Mouse (Mus musculus) urinary bladder, postnatal 14 days (tissue): ENCODE results near the gene Dhx34.
"Not testable (repeated sequence)": the region's sequence is repeated elsewhere in the genome, so short reads cannot be mapped to it uniquely, and the experiment has no call there.

Source experiments
- DNase-seq: peaks from one replicate; pipeline ENCODE4 v3.0.0; 2021; ENCODE audit warnings: low spot score

The Dhx34 gene

DNA sequence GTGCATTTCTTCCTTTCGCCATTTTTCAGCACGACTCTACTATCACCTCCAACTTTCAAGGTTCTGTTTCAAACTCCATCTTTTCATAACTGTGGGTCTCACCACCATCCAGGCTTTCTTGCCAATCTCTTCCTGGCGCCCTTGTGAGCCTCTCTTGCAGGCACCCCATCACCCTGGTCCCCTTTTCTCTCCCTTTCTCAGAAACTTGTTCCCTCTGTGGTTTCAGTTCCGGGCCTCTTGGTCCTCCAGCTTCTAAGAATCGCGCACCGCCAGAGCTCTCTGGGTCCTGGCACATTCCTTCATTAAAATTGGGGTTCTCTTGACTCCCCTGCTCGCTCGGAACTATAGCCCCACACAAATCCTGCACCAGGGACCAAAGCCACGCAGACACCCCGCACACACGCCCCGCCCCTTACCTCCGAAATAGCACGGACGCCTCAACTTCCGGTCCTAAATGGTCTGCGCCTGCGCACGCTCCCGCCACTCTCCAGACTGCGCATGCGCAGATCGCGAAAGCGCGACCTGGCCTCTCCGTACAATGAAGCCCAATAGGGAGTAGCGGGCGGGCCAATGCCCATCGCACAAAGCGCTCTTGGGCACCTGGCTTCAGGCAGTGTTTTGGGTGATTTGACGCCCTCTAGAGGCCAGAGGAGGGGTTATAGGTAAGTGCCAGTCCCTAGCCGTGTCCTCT lies at the start of gene Dhx34:
Gene Dhx34 (minus strand): TSS at position 456 of the 691 bp plus-strand sequence.
- peak; percentile 95 for DNase-seq

DNA sequence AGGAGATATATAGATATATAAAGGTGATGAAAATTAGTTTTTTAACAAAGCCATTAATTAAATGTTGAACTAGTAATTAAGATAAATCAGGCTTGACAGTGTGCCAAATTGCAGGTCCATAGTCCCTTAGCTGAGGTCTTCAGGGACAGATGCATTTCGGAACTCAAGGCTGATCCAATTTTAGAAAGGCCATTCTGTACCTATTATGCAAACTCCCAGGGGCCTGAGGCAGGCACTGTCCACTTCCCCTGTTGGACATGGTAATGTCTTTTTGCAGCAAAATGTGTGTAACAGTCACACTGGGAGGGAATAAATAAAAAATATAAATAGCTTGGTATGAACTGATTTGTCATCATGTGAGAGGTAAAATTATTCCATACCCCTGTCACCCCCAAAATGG lies 49.3 kb upstream of the Dhx34 start:
- no peak for DNase-seq

- DNase-seq, result not testable (repeated sequence)
Measured at GRCm38 (mm10) chr7:16266593-16266992, 44.8 kb upstream of the Dhx34 start.

DNA sequence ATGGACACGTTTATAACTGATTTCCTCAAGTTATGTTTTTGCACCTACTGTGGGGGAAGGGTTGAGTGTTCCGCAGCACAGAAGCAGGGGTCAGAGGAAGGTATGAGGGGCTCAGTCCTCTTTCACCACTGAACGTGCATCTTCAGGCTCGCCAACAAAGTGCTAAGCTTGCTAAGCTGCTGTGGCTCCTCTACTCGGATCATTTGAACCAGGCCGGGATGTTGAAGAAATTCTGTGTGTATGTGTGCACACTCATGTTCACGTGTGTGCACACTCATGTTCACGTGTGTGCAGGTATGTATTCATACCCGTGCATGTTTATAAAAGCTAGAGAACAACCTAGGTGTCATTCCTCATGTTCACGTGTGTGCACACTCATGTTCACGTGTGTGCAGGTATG lies 44.0 kb upstream of the Dhx34 start:
- DNase-seq, result no peak

DNA sequence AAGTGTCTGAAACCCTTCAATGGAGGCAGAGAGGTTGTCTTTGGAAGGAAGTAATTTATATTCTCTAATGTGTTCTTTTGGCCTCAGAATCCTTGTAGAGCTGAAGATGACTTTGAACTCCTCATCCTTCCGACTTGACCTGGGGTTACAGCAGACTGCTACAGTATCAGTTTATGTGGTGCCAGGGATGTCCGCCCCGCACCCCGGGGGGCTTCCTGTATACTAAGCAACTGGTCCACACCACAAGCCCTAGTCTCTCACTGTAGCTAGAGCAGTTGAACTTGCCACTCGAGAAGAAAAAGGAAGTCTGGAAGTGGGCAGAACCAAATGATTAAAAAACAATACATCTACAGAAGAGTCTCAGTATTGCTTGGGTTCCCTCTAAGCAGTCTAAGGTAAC lies 42.0 kb upstream of the Dhx34 start:
- no peak for DNase-seq

DNA sequence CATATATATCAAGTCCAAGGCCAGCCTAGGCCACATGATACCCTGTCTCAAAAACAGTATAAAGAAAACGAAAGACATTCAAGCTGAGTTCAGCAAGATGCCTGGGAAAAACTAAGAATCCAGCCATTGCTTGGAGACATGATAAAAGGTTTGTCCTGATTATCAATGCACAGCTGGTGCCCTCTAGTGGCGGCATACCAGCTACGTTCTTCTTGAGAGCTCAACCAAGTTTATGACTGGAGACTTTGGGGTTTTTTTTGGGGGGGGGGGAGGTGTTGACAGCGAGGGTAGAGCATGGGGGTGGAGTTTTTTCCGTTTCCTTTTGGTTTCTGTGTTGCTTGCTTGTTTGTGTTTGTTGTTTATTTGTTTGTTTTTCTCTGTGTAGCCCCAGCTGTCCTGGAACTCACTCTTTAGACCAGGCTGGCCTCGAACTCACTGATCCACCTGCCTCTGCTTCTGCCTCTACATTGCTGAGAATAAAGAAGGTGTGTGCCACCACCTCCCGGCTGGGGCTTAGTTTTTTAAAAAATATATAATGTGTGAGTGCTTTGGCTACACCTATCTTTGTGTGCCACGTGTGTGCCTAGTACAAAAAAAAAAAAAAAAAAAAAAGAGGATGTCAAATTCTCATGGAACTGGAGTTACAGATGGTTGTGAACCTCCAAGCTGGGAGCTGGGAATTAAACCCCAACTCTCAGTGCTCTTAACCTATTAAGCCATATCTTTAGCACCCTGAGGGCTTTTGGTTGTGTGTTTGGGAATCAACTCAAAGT lies 41.4 kb upstream of the Dhx34 start:
- peak; percentile 83 for DNase-seq

DNA sequence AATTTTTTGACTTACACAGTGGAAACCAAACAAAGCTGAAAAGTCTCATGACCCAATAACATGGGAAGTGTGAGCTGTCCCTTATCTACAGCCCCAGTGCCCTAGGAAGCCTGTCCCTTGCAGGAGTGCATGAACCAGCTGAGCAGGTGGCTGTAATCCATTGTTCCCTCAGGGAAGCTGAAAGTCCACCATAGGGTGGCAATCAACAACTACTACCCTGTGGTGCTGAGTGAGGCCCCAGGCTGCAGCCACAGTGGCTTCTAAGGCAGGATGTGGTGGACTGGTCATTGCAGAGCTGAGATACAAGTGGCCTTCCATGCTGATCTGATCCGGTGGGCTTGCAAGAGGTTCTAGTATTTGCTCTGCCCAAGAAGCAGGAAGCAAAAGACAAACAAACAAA lies 39.3 kb upstream of the Dhx34 start:
- no peak for DNase-seq

- DNase-seq, result no peak
Measured at GRCm38 (mm10) chr7:16259110-16259590, 37.3 kb upstream of the Dhx34 start, which contains the start of gene C5ar1. C5ar1 (minus strand) TSS chr7:16259540.

DNA sequence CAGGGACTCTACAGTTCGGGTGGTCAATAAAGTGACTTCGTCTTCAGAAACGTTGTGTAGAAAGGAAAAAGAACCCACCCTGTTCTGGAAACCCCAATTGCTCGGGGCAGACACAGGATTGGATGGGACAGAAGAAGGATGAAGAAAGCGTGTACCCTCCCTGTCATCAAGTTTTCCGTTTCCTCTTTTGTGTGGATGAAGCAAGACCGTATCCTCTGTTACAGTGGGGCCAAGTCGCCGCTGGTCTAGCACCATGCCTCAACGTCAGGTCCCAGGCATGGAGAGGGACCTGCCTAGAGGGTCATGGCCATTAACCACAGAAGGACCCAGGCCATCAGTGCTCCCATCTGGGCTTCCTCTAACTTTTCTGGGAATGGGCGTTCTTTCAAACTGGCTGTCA lies 36.0 kb upstream of the Dhx34 start:
- no peak for DNase-seq

DNA sequence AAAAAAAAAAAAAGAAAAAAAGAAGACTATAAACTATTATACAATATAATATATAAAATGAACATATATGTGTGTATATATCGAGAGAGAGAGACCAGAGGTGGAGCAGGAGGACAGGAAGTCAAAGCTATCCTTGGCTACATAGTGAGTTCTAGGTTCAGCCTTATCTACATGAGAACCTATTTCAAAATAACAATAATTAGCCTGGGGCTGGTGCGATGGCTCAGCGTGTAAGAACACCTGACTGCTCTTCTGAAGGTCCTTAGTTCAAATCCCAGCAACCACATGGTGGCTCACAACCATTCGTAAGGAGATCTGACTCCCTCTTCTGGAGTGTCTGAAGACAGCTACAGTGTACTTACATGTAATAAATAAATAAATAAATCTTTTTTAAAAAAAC lies 34.1 kb upstream of the Dhx34 start:
- DNase-seq, result not testable (repeated sequence)

DNA sequence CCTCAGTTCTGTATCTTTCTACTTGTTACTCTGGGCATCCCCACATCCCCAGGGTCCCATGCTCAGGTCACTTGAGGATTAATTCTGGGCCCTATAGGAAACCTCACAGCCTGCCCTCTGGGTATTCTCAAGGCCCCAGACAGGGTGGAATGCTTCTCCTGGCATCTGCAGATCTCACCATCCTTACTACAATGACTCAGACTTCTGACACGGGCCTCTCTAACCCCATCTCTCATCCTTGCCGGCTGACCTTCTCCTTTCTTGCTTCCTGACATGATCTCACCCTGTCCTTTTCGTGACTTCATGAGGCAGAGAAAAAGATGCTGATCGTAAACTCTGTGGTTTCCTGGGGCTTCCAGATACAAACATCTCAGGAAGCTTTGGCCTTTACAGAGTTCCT lies 32.4 kb upstream of the Dhx34 start:
- DNase-seq, result no peak

DNA sequence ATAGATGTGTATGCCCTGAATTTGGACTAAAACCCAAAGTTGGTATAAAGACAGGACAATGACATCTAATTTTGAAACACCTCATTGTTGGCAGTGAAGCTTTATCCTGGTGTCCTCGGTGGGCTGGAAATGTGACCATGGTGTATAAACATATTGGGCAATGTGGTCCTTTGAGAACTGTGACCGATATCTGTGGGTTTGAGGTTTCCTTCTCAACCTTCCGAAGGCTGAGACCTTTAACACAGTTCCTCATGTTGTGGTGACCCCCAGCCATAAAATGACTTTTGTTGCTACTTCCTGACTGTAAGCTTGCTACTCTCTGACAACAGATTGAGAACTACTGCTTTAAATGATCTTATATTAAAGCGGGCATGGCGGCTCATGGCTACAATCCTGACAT lies 28.9 kb upstream of the Dhx34 start:
- DNase-seq, result no peak

GRCm38 (mm10) chr7:16245958-16246357 lies 24.1 kb upstream of the Dhx34 start:
- no peak for DNase-seq

- DNase-seq, result no peak
Measured at GRCm38 (mm10) chr7:16244067-16244466, 22.2 kb upstream of the Dhx34 start, which contains the start of gene C5ar2. C5ar2 (minus strand) TSS chr7:16244154.

- no peak for DNase-seq
Measured at GRCm38 (mm10) chr7:16242198-16242597, 20.4 kb upstream of the Dhx34 start.

DNA sequence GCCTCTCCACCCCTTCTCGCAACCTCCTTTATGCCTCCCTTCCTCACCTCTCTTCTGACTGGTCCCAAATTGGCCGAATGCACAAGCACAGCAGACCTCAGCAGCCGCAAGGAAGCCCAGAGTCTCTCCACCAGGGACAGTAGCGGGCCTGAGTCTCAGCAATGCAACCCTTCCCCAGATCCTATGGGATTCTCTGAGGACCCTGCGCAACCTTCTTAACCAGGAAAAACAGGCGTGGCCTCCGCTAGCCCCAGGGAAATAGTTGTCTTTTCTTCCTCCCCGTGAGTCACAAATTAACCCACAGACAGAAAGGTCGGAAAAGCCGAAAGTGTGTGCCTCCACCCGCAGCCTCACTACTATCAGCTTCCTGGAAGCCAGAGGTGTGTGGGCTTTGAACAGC lies 19.9 kb upstream of the Dhx34 start:
- DNase-seq, result no peak

- DNase-seq, result no peak
Measured at GRCm38 (mm10) chr7:16240978-16241303, 19.1 kb upstream of the Dhx34 start.

DNA sequence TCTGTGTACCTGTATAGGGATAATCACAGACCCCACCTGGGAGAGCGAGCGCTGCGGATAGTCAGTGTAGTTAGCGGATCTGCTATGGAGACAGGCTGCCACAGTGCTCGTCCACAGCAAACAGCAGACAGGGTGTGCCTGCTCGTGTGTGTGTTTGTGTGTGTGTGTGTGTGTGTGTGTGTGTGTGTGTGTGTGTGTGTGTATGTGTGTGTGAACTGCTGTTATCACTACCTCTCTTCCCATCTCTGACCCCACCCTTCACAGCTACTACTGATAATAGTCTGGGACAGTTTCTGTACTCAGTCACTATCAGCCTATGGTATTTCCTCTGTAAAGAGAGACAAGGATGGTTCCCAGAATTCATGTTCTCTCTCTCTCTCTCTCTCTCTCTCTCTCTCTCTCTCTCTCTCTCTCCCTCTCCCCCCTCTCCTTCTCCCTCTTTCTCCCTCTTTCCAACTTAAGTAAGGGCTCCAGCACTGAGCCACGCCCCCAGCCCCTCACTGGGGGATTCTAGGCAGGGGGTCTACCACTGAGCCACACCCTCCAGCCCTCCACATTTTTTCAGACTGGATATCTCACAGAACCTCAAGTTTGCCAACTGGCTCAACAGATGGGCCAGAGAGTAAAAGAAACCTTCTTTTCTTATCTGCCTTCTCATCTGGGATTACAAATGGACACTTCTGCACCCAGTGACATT lies 18.6 kb upstream of the Dhx34 start:
- DNase-seq, result no peak

- DNase-seq, result no peak
Measured at GRCm38 (mm10) chr7:16239554-16239997, 17.7 kb upstream of the Dhx34 start.

GRCm38 (mm10) chr7:16229869-16230268 lies 8.0 kb upstream of the Dhx34 start:
- no peak for DNase-seq

DNA sequence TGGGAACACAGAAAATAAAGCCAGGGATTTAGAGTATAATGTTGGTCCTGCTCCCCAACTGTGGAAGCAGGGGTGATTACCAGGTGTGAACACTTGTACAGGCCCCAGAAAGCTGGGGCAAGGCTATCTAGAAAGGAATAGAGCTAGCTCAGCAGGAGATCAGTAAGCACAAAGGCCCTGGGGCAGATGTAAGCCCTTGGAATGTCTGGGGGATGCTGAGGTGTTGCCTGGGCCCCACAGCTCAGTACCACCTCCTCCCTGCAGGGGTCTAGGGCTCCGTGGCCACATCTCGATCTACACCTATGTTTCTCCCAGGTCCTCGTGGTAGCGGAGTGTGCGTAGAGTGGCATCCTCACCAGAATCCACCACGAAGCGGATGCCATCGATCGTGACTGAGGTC lies 7.9 kb downstream of the Dhx34 start:
- no peak for DNase-seq

DNA sequence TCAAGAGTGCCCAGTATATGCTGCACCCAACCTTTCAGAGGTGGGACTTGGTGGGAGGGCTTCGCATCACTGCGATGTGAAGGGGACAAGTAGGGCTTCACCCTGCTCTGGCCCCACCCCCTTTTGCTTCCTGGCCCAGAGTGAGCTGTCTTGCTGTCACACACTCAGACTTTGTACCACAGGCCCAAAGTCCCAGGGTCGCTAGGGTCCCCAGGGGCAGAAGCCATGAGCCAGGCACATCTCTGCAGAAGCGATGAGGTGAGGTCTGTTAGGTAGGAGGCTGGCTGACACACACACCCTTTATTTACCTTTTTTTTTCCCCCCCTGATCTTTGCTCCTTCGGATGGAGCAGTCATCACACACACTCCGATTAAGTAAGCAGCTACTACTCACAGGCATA lies 8.6 kb downstream of the Dhx34 start:
- DNase-seq, result no peak

DNA sequence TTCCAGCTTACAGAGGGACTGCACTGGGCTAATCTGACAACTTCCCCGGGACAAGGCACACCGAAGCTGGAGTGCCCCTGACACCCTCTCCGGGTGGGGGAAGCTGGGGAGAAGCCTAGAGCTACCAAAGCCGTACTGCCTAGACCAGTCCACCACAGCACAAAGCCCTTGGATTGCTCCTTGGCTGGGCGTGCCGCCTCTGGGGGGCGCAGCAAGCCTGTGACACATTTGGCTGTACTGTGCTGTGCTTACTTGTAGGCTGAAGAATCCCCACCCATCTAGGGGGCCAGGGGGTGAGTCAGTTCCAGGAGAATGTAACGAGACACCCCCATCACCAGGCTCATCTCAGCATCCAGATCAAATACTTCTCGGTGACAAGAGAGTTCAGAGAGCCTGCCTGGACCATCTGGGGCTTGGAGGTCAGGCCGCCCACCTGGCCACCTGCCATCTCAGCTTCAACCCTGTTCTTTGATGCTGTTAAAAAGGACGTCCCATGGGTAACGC lies 10.9 kb downstream of the Dhx34 start:
- peak; percentile 53 for DNase-seq
